Mouse (Mus musculus) hematopoietic stem cell, adult 5-6 weeks (primary cell): Measurements from ENCODE around the gene Cdc42se1. TPM values are rescaled to one million over a fixed set of nuclear protein-coding genes. Genes with fewer than 3 reads are reported as not detected.

Experiments
- ATAC-seq, 2 experiments: fragments of 125-278 bp in 1 of 2; replicated peaks in 1 of 2; 2 replicates each; pipeline ENCODE4 v1.8.0; 2016 to 2017; ENCODE audit warnings: inconsistent platforms in 2 of 2, mild to moderate bottlenecking in 2 of 2, moderate number of reproducible peaks in 2 of 2, low read depth in 1 of 2, moderate TSS enrichment in 1 of 2; ENCODE audit not compliant: low FRiP score in 2 of 2, poor library complexity in 2 of 2, severe bottlenecking in 2 of 2, insufficient read depth in 1 of 2, low TSS enrichment in 1 of 2
- total RNA-seq: library from RNA; stranded (forward); fragments of 172-1452, 232-1000 nt; gene quantifications from 2 replicates; pipeline ENCODE4 v1.2.3, GENCODE M21; 2017

Cdc42se1 gene
- total RNA-seq, 1 experiment from 2014 or later, result 60.3 TPM

DNA sequence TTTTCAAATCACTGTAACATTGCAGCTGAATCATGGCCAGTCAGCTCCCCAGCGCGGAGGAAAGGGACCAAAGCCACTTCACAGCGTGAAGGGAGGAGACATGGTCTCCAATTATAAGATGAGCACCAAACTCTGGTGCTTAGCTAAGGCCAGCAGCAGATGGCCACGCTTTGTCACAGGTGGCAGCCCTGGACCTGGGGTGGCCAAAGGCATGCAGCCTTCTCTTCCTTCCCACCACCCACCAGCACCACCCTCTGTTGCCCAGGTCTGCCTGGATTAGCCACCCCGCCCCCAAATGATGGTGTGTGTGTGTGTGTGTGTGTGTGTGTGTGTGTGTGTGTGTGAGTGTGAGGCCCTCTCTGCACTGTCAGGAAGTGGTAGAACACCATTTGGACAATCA, 44.9 kb downstream of the Cdc42se1 start:
- no peak for ATAC-seq

DNA sequence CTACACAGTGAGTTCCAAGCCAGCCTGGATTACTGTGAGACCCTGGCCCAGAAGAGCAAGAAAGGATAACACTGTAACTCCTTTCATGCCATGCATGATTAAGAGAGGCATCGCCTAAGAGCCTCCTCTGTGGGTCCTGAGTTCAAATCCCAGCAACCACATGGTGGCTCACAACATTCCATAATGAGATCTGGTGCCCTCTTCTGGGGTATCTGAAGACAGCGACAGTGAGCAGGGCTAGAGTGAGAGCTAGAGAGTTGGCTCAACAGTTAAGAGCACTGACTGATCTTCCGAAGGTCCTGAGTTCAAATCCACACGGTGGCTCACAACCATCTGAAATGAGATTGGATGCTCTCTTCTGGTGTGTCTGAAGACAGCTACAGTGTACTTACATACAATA, 45.9 kb downstream of the Cdc42se1 start:
- ATAC-seq, result no peak

DNA sequence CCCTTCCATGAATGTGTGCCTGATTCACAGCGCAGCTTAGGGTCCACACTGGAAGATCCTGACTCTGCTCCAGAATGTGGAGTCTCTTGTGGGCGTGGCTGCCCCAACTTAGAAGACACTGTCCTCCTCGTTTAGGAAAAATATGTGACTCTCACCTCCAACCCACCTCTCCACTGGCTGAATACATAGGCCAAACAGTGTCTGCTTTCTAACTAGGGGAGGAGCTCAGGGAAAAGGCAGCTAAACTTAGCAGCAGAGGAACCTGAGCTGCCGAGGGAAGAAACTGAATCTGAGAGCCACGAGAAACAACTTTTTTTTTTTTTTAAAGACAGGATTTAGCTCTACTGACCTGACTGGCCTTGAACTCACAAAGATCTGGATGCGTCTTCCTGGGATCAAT, 46.6 kb downstream of the Cdc42se1 start:
- no peak for ATAC-seq

DNA sequence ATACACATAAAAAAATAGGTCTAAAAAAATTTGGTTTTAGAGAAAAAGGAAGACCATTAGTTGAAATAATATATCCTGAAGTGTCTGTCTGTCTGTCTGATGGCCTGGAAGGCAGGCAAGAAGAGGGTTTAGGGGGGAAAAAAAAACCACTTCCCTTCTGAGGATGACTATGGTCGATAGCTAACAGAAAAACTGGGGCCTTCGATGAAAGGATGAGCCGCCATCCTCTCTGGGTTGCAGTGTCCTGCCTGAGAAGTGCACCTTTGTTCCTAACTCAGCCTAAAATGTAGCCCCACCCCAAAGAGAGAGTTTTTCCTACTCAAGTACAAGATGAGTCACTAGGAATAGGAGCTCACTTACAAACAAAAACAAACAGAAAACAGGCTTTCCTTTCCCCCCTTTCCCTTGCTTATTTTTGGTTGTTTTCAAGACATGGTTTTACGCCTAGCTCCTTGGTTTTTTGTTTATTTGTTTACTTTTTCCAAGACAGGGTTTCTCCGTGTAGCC, 47.9 kb downstream of the Cdc42se1 start:
- ATAC-seq, result no peak

DNA sequence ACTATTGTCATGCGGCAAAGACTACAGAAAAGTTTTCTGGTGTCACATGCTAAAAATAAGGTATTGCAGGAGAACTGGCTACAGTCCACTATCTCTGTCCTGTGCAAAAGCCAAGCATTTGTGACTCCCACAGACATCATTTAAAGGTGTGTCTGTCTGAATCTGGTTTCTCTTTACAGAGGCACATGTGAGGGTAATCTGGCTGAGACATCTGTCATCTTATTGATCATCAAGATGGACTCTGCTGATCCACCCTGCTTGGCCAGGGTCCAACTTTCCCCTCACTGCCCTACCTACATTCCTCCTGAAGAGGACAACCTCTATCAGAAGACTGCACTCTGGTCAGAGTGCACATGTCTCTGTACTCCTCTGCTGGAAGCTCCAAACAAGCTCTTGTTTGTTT, 48.6 kb downstream of the Cdc42se1 start:
- ATAC-seq, result no peak

DNA sequence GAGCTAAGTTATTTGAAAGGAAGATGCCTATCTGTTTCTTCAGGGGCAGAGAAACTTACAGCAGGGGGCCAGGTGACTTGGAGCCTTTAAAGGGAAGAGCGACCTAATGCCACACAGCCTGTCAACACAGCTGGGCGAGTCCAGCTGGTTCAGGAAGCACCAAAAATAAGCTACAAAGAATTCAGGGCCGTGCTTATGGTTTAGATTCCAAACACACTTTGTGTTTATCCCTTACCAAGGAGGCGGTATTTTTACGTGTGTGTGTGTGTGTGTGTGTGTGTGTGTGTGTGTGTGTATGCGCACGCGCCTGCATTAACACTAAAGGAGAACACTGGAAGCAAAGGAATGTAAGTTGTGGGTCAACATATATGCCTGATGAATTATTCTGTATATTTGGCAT, 52.2 kb downstream of the Cdc42se1 start:
- no peak for ATAC-seq

DNA sequence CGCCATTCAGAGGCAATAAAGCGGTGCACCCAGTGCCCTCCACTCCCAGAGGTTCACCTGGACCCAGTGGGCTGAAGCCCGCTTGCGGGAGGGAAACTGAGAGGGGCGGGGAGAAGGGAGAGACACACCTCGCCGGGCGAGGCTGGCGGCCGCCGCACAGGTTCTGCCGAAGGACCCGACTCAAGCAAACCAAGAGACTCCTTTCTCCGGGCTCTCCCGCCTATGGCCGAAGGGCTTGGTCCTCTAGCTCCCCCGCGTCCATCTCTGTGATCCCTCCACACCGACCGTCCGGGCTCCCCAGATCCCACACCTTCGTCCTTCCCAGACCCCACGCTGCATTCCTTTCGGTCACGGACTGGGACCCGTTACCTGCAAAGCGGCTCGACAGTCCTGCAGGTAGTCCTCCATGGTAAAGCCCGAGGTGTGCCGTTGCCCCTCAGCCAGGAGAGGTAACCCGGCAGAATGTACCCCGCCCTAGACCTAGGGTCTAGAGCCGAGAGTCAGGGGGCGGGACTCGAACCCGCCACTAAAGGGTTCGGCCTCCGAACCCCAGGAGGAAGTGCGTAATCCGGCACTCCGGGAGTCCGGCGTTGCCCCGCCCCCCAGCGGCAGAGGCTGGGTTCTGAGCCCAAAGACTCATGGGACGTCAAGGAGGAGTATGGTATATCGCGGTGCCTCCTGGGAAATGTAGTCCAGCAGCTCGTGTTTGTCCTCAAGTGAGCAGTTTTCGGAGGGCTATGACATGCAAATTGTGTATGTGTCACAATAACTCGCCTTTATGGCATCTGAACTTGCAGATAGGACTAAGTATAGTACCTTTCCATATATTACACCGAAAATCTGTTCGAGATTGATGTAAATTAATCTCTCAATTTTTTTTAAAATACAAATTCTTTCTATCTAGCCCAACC, 52.9 kb downstream of the Cdc42se1 start, which contains the start of the genes Mindy1 and Prune1:
TSS of gene Mindy1 (plus strand) at position 130 of the 911 bp plus-strand sequence.
TSS of gene Prune1 (minus strand) at position 861 of the 911 bp plus-strand sequence.
- peak; percentile 85 to 86 for ATAC-seq

DNA sequence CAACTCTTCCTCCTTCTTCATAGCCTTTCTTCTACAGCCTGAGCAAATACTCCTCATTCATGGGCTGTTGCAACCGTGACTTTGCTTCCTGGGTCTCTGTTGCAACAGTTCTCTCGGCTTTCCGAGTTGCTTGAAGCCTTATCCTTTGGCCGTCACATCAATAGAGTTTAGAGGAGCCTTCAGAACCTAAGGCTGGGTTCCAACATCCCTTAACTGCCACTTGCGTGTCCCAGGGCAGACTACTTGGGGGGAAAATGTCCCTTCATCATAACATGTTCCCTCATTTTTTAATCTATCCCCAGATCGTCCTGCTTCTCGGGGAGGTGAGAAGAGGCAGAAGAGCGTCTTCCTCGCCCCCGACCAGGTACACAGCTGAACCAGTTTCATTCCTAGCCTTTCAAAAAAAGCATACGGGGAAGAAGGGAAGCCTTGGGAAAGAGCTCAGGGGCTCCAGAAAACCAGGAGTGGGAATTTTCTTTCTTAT, 53.9 kb downstream of the Cdc42se1 start:
- ATAC-seq, result peak; percentile 13 to 25; a peak in 2 of 4 replicates

DNA sequence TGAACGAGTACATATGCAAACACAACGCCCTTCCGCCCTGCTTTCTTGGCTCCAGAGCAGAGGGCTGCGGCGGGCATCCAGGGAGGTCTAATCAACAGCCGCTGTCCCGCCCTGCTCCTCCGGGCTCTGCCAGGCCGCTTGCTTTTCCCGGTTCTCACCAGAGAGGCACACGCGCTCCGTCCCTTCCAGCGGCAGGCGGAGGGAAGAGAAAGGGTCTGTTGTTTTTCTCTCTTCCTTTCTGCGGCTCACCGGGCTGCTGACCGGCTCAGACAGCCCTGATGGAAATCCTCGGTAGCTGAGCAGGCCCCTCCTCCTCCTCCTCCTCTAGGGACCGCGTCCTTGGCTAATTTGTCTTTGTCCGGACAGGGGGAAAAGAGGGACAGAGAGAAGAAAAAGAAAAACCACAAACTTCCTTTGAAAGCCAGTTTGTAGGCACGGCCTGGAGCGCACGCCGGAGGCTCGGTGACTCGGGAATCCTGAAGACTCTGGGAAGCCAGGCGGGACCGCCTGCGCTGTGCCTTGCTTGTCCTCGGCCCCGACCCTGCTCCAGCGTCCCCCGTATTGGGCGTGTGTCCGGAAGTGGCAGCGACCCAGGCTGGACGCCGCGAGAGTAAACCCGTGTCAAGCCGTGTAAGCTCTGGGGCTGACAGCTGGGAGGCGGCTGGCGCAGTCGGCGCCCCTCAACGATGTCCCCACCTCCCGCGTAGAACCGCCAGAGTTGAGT, 54.5 kb downstream of the Cdc42se1 start:
- ATAC-seq, result peak; percentile 42 to 44

DNA sequence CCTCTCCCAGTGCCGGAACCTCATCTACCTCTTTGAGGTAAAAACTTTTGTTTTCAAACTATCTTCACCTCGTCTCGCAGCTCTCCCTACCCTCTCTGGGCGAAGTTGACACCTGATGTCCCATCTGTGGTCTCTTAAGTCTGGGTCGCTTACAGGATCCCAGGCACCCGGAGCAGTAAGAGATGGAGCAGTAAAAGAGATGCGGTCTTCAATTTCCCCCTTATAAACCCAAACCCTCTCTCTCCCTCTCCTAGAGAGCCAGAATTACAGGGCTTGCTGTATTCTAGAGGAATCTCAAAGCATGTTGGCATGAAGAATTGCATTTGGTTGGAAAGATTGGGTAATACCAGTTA, 55.0 kb downstream of the Cdc42se1 start:
- no peak for ATAC-seq

DNA sequence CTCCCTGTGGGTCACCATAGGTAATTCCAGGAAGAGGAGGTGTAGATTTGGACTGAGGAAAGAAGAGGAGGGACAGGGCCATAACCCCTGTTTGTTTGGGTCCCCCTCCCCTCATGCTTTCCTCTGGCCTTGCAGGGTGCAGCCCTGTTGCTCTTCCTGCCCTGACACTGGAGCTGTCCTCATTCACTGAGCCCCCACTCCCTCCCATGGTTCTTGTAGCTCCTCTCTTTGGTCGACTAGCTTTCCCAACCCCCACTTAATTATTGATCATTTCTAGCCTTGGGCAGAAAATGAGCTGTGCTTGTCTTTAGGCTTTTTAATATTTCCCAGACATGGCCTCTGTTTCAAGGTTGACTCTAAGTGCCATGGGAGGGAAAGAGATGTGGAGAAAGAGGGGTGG, 55.5 kb downstream of the Cdc42se1 start:
- ATAC-seq, result no peak

DNA sequence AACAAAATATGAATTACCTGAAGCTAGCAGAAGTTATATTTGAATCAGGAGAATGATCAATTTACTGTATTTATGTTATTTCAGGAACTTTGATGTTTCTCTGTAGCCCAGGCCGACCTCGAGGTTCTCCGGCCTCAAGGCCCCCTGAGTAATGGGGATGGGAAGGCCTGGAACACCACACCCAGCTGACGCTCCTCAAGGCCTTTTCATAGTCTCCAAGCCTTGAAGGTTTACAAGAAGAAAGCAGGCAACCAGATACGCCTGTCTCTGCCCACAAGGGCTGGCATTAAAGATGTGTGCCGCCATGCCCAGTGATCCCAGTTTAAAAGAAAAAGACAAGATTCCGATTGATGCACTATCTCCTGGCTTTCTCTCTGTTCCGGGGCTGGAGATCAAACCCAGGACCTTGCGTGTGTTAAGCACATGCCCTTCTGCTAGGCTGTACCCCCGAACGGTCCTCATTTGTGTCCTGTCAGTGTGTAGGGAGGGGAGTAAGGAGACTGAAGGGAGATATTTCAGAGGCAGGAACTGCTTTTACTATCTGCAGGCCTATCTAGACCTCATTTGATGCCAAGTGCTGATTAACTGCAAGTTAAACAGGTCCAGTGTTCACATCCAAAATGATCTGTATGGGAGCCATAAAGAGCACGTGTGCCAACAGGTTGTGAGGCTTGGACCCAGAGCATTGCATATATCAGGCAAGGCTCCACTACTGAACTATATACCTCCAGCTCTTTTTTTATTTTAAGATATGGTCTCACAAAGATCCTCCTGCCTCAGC, 56.2 kb downstream of the Cdc42se1 start:
- ATAC-seq, result no peak

DNA sequence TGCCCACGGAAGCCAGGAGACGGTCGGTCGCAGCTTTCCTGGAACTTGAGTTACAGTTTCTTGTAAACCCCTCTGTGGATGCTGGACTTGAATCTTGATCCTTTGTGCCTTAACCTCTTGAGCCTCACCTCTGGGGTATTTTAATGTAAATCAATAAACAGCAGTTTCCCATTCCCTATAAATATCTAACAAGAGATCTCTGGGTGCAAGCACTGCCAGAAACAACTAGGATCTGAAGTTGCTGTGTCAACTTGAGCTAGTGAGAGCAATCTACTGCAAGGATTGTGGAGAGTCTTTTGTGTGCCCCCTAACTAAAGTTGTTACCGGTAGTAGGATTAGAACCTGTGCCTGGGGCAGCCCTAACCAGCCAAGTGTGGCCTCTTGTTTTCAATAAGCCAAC, 56.9 kb downstream of the Cdc42se1 start:
- no peak for ATAC-seq

Other genes with a start within 250 kb of the Cdc42se1 start
- 26.6 and 29.0 TPM in 2 replicates for gene Zfp687, start 213.3 kb upstream of the Cdc42se1 start, total RNA-seq
- 164 and 233 TPM in 2 replicates for gene Psmd4, start 186.1 kb upstream of the Cdc42se1 start, total RNA-seq
- gene Pip5k1a, start 121.8 kb upstream of the Cdc42se1 start, total RNA-seq, result 20.9 and 23.1 TPM in 2 replicates
- 63.2 and 229 TPM in 2 replicates for gene Vps72, start 117.7 kb upstream of the Cdc42se1 start, total RNA-seq
- 0.63 TPM in 1 of 2 replicates, not detected in the other for gene Tmod4, start 104.3 kb upstream of the Cdc42se1 start, total RNA-seq
- 96.4 and 116 TPM in 2 replicates for gene Scnm1, start 94.7 kb upstream of the Cdc42se1 start, total RNA-seq
- 8.6 and 10.4 TPM in 2 replicates for gene Lysmd1, start 94.6 kb upstream of the Cdc42se1 start, total RNA-seq
- gene Tnfaip8l2, start 86.4 kb upstream of the Cdc42se1 start, total RNA-seq, result 15.2 and 16.3 TPM in 2 replicates
- 0.31 and 1.3 TPM in 2 replicates for gene Sema6c, start 68.3 kb upstream of the Cdc42se1 start, total RNA-seq
- gene Gabpb2, start 10.8 kb upstream of the Cdc42se1 start, total RNA-seq, result 51.7 and 52.8 TPM in 2 replicates
- 8.2 and 13.0 TPM in 2 replicates for gene Mllt11, start 3.4 kb downstream of the Cdc42se1 start, total RNA-seq
- gene Gm128, start 12.9 kb downstream of the Cdc42se1 start, total RNA-seq, result 1.6 and 2.3 TPM in 2 replicates
- gene Bnipl, start 22.5 kb downstream of the Cdc42se1 start, total RNA-seq, result not detected in 2 replicates
- 42.4 and 45.4 TPM in 2 replicates for gene Mindy1, start 52.6 kb downstream of the Cdc42se1 start, total RNA-seq
- gene Prune1, start 53.3 kb downstream of the Cdc42se1 start, total RNA-seq, result 9.8 and 11.7 TPM in 2 replicates
- gene Anxa9, start 78.4 kb downstream of the Cdc42se1 start, total RNA-seq, result 8.0 and 9.9 TPM in 2 replicates
- gene Cers2, start 86.1 kb downstream of the Cdc42se1 start, total RNA-seq, result 103 and 119 TPM in 2 replicates
- 37.0 and 46.7 TPM in 2 replicates for gene Setdb1, start 128.5 kb downstream of the Cdc42se1 start, total RNA-seq
- gene 4930558C23Rik, start 174.1 kb downstream of the Cdc42se1 start, total RNA-seq, result not detected in 2 replicates
- gene Arnt, start 205.7 kb downstream of the Cdc42se1 start, total RNA-seq, result 28.8 and 29.3 TPM in 2 replicates